Mouse (Mus musculus): ENCODE data around the gene Sf1. TPM values are rescaled to one million over a fixed set of nuclear protein-coding genes. Genes with fewer than 3 reads are reported as not detected.

Sf1 gene
- polyA plus RNA-seq (2017; shearing (Covaris generic)) = 100 to 1,000 TPM; 191 to 248 TPM

GRCm38 (mm10) chr19:6363411-6364240 lies at the start of gene Sf1:
Sf1 (plus strand) TSS chr19:6363690.

DNA sequence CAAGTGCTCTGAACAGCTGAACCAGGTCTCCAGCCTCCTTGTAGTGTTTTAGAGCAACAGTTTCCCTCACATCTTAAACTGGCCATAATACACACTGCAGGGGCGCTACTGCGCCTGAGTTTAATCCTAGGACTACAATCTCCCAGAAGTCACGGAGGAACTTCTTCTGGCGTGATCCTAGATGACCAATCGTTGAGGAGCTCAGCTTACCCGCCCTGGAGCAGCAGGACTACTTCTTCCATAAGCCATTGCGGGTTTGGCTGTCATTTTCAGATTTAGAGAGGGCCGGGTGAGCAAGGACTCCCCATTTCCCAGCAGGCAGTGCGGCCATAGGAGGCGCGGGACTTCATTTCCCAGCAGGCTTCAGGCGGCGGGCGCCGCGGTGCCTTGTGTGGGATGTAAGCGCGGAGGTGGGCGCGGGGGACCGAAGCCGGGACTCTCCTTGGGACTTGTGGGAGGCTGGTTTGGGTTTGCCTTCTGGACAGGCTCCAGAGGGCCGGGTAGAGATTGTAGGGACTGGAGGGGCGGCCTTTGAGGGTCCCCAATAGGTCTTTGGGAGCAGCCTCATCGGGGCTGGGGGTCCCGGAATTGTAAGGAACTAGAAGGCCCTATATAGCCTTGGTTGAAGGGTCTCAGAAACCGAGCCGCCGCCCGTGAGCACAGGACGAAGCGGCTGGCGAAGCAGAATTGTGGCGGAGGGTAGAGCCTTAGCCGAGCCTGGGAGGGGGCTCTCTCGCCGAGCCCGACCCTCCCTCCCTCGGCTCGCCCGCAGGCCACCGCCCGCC lies 28.6 kb upstream of the Sf1 start, which contains the start of gene Men1:
Gene Men1 (plus strand): TSS at position 307 of the 785 bp plus-strand sequence.

GRCm38 (mm10) chr19:6340524-6341452 lies 22.7 kb upstream of the Sf1 start, which contains the start of gene Map4k2:
Map4k2 (plus strand) TSS chr19:6341135.

GRCm38 (mm10) chr19:6384128-6384527 lies 20.6 kb downstream of the Sf1 start, which contains the start of gene Pygm:
Pygm (plus strand) TSS chr19:6384399.

GRCm38 (mm10) chr19:6399285-6400095 lies 36.0 kb downstream of the Sf1 start, which contains the start of gene Rasgrp2:
Rasgrp2 (plus strand) TSS chr19:6399340.

GRCm38 (mm10) chr19:6418233-6418879 lies 54.9 kb downstream of the Sf1 start, which contains the start of gene Nrxn2:
Nrxn2 (plus strand) TSS chr19:6418731.

Other genes starting within 250 kb of the Sf1 start
- gene Sac3d1, start 245.0 kb upstream of the Sf1 start, polyA plus RNA-seq (2017; shearing (Covaris generic)) = 10 to 100 TPM; 13.8 to 33.6 TPM
- gene Snx15, start 235.4 kb upstream of the Sf1 start, polyA plus RNA-seq (2017; shearing (Covaris generic)) = 10 to 100 TPM; 30.2 to 35.6 TPM
- gene Batf2, start 222.7 kb upstream of the Sf1 start, polyA plus RNA-seq (2017; shearing (Covaris generic)) = under 1 TPM in 1 of 2 experiments, not detected in 1; 0.75 TPM
- 10 to 100 TPM; 14.8 to 26.8 TPM for gene Arl2, start 222.1 kb upstream of the Sf1 start, polyA plus RNA-seq (2017; shearing (Covaris generic))
- gene Majin, start 179.3 kb upstream of the Sf1 start, polyA plus RNA-seq (2017; shearing (Covaris generic)) = not detected
- not detected for gene Gpha2, start 137.3 kb upstream of the Sf1 start, polyA plus RNA-seq (2017; shearing (Covaris generic))
- gene Ppp2r5b, start 127.8 kb upstream of the Sf1 start, polyA plus RNA-seq (2017; shearing (Covaris generic)) = 10 to 100 TPM; 11.2 to 16.8 TPM
- 10 to 100 TPM; 13.3 to 32.4 TPM for gene Atg2a, start 122.0 kb upstream of the Sf1 start, polyA plus RNA-seq (2017; shearing (Covaris generic))
- 10 to 100 TPM; 34.9 to 43.9 TPM for gene Ehd1, start 87.0 kb upstream of the Sf1 start, polyA plus RNA-seq (2017; shearing (Covaris generic))
- gene Cdc42bpg, start 57.2 kb upstream of the Sf1 start, polyA plus RNA-seq (2017; shearing (Covaris generic)) = under 1 TPM; 0.20 to 0.64 TPM
- gene Men1, start 28.7 kb upstream of the Sf1 start, polyA plus RNA-seq (2017; shearing (Covaris generic)) = 10 to 100 TPM; 33.5 to 46.0 TPM
- 100 to 1,000 TPM; 151 to 161 TPM for gene Map4k2, start 22.6 kb upstream of the Sf1 start, polyA plus RNA-seq (2017; shearing (Covaris generic))
- 10 to 100 TPM in 1 of 2 experiments, 1 to 10 TPM in 1; 5.2 to 11.2 TPM for gene Pygm, start 20.7 kb downstream of the Sf1 start, polyA plus RNA-seq (2017; shearing (Covaris generic))
- 100 to 1,000 TPM; 164 to 422 TPM for gene Rasgrp2, start 35.6 kb downstream of the Sf1 start, polyA plus RNA-seq (2017; shearing (Covaris generic))
- gene Nrxn2, start 55.0 kb downstream of the Sf1 start, polyA plus RNA-seq (2017; shearing (Covaris generic)) = under 1 TPM; 0.23 to 0.27 TPM
- gene Slc22a12, start 179.3 kb downstream of the Sf1 start, polyA plus RNA-seq (2017; shearing (Covaris generic)) = under 1 TPM in 1 of 2 experiments, not detected in 1; 0.25 TPM